Mouse (Mus musculus): ENCODE results near the gene Sema4d. TPM values are rescaled to one million over a fixed set of nuclear protein-coding genes. Genes with fewer than 3 reads are reported as not detected.
"Not testable (repeated sequence)": the region's sequence is repeated elsewhere in the genome, so short reads cannot be mapped to it uniquely, and the experiment has no call there.

Gene Sema4d
- total RNA-seq, 4 experiments from 2014 or later: 8.9 to 23.2 (median 16.2) TPM

DNA sequence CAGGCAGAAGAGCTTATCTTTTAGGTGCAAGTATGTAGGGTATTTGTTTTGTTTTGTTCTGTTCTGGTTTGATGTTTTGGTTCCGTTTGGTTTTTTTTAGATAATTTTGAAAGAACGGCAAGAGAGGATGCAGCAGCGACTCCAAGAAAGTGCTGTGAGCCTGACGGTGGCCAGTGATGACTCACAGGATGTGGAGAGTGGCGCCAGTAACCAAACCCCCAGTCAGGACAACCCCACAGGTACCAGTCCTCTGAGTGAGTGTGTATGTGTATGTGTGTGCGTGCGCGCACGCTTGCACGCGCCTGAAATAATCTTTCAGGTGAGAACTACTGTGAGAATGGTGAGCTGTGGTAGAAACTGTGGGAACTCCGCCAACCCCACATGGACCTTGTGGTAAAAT lies 116.5 kb downstream of the Sema4d start:
- no peak for DNase-seq

DNA sequence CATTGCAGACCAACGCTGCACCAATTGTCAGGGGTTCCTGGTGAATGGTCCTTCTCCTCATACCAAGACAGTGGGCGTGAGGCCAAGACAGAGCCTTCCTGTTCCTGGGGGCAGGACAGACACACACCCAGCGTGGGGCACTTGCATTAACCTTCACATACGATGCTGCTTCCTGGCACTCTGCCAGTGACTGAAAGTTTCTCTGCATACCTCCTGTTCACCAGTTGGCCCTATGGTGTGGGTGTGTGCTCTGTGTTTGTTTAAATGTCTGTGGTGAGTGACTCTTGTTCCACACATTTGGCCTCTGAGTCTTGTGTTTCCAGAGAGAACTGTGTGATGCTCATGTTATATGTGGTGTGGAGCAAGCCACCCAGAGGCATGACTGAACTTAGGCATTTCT lies 116.9 kb downstream of the Sema4d start:
- no peak for DNase-seq

DNA sequence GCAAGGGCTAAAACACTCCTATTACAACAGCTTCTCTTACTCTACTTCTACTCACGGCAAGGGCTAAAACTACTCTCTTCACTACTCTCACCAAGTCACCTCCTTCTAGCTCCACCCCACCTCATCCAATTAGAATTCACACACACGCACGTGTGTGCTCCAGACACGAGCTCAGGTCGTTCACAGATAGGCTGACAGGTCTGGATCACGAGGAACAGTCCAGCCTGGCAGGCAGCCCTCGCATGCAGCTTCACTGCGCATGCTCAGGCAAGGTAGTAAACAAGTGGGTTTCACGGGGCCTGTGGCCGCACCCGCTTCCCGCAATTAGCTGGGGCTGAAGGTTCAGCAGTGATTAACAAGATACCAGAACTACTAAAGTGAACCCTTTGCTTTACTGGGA lies 125.4 kb downstream of the Sema4d start:
- DNase-seq: not testable (repeated sequence)

DNA sequence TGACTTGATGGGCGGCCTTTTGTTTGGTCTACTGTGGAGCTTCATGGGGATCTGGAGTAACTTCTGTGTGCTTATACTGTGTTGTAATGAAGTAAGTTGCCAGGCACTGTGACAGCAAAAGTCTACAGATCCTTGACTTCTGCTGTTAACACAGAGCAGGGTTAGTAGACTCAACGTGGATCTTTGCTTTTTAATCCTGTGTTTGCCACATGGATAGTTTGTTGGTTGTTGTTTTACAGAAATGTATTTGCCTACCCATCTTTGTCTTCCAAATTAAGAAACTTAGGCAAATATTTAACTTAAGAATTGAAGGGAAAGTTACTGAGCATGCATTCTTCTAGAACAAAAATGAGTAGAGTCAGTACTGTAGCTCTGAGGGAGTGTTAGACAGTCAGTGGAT lies 130.0 kb downstream of the Sema4d start:
- no peak for DNase-seq

DNA sequence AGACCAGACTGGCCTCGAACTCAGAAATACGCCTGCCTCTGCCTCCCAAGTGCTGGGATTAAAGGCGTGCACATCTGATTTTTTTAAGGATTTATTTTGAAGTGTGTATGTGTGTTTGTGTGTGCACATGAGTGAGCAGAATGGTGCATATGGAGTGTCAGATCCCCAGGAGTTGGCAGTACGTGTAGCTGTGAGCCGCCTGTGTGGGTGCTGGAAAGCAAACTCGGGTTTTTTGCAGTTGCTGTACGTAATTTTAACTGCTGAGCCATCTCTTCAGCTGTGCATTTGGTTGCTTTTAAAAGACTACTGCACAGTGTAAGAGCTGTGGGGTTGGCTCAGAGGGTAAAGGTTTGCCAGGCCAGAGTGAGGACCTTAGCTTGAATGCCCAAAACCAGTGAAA lies 134.0 kb downstream of the Sema4d start:
- DNase-seq: no peak

DNA sequence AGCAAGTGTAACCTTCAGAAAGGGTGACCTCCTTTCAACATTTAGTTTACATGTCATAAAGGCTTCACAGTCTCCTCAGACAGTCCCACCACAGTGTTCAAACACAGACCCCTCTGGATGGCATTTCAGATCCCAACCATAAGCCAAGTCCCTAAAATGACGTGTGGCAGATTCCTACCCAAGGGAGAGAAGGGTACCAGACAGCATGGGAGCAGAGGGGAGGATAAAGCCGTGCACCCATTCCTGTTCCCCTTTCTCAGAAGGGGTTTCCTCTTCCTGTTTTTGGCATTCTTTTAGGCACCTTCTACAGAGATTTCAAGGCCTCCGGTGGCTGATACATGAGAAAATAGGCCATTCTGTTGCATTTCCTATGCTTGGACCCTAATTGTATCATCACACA lies 135.5 kb downstream of the Sema4d start:
- DNase-seq: no peak

DNA sequence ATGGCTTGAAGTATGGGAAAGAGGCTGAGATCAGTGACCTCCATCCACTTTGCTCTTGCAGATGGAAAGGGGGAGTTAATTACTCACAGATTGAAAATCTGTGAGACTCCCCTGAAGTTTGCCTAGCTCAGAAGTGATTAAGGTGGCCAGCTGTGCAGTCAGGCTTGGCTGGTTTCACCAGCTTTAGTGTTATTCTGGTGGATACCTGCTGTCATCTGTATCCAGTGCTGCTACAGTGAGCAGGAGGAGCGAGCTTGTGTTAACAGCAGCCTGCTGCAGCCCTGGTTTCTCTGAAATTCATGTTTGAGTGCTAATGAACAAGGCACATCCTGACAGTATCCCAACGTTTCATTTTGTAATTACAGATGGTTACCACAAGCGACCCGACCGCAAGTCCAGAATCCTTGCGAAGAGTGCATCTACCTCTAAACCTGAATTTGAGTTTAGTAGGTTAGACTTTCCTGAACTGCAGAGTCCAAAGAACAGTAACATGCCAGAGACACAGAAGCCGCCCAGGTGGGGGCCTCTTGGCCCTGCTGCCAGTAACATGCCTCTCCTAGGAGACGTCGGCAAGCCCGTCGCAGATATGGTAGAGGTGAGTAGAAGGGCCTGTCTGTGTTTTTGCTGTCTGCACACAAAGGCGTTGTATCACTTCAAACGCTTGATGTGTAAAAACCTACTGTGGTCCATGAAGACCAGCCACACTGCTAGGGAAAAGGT lies 136.9 kb downstream of the Sema4d start:
- no peak for DNase-seq

DNA sequence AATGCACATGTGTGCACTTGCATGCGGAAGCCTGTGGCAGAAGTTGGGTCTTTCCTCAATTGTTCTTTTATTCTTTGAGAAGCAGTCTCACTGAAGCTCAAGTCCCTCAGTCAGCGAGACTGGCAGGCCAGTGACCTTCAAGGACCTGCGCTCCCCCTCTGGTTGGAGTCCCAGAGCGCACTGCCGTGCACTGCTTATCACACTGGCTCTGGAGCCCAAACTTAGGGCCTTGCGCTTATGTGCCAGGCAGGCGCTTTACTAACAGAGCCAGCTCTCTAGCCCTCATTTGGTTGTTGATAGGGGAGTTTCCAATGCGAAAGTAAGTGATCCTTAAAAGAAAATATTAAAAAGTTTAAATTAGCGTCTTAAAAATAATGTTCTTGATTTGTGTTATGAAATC lies 139.6 kb downstream of the Sema4d start:
- no peak for DNase-seq

DNA sequence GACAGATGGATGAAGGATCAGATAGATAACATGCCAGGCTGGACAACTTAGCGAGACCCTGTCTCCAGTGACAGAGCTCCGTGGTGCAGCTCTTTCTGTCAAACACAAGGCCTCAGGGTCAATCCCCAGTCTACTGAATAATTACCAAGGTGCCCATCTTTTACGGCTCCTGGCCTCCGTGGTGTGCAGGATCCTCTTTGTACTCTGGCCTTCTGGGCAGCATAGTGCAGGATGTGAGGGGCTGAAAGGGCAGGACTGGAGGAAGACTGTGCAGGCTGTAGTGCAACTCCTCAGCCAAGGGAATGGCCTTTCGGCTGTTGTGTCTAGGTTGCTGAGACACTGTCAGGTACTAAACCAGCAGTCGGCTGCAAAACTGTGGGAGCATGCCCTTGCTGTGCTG lies 140.4 kb downstream of the Sema4d start:
- no peak for DNase-seq

DNA sequence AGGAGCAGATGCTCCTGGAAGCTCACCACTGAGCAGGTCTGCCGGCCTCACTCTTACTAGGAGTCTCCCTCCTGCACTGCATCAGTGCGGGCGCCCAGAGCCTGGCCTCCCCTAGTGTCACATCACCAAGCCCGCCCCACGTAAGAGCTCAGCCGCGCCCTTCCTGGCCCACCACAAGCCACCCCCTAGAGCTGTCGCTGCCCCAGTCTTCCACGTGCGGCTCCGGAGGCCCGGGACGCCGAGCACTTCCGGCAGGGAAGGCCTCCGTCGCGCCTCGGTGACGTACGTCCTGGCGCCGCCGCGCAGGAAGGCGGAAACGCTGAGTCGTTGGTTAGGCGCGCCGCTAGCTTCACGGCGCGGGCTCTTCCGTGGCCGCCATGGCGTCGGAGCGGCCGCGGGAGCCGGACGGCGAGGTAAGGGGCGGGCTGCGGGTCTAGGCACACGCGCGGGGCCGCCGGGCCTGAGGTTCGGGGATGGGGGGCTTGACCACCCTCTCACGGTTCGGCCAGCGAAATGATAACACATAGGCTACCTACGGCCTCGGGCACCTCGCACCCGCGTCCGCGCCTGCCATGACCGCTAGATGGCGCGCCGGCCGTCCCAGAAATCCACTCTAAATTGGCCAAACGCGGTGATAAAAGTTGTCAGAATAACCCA lies 142.0 kb downstream of the Sema4d start, which contains the start of gene Secisbp2:
Secisbp2 (plus strand) TSS at position 290 of the 657 bp plus-strand sequence.
- peak; percentile 91 for DNase-seq

DNA sequence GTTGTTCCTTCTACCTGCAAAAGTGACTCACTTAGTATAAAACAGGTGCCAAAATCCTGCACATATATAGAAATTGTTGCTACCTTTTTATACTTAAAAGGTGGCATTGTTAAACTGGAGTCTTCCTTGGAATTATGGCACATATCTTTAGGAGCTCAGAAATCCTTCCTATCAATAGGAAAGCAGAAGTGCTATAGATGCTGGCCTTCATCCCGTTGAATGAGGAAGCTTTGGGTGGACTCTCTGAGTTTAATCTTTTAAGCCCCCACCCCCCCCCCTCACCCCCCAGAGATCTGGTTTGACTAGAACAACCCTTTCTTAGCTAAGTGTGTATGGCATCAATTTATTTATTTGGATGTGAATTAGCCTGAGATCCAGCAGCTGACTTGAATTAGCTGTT lies 143.8 kb downstream of the Sema4d start:
- DNase-seq: no peak

DNA sequence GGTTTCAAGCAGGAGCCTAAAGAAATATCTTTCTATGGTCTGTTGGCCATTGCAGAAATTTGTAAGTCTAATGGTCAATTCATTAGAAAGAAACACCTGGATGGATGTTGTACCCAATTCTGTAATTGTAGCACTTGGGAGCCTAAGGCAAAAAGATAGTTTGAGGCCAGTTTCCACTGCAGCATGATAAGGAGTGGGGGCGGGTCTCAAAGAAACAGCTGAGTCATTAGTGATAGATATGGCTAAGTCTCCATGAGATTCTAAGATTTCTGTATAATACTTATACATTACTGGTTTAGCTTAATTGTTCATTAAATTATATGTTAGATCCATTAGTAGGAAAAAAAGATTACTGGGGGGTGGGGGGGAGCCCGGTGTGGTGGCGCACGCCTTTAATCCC lies 145.3 kb downstream of the Sema4d start:
- DNase-seq: no peak

DNA sequence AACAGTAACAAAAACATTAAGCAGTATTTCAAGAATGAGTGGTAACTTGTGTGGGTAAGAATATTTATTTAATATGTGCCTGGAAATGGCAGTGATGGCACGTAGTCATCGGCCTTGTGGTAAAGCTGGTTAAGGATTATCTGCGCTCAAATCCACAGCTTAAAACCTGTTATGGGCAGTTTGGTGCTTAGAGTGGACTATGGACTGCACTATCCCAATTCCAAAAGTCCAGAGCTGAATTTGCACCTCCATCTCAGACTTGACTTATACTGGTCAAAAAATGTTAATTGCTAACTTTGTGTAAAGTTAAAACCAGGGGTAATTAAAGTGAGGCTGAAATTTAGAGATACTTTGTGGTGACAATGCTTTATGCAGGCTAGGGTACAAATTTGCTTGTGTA lies 145.8 kb downstream of the Sema4d start:
- DNase-seq: no peak

DNA sequence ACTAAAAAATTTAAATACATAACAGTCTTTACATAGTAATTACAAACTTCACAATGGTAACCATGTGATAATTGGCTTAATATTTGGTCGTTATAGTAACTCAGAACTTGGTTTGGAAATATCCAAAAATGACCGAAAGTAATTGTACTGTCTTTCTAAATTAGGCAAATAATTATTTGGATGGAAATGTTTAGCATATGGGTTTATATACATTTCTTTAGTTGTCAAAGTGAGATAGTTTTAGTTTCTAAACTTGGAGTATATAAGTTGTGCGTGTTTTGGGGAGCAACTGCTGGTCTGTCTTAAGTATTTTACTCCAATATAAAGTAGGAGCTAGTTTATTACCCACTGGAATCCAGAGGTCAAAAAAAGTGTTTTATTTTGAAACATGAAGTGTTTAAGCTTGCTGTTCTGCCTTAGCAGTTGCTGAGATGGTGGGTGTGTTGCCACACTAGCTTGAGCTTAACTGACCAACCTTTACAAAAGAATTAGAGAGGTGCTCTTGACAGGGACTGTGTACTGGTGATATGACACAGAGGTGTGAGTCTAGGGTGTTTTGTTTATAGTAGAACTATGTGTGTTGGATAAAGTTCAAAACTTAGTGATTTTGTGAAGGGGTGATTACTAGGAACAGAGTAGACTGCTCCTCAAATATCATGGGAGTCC lies 147.1 kb downstream of the Sema4d start:
- no peak for DNase-seq

DNA sequence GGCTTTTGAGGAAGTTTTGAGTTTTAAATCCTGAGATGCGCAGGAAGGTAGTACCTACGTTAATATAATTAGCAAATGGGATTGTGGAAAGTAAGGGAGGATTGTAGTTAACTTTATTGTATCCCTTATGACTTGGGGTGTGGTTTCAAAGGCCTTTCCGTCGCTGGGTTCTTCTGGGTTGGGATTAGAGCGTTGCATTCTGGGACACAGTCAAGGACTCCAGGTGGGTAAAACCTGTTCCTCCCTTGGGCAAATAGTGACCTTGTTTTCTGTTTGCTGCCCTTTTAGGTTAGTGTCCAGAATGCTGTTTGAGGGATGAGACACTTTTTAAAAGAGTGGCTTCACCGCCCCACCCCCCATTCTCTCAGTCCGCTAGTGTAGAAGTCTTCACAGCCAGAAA lies 147.7 kb downstream of the Sema4d start:
- DNase-seq: no peak

DNA sequence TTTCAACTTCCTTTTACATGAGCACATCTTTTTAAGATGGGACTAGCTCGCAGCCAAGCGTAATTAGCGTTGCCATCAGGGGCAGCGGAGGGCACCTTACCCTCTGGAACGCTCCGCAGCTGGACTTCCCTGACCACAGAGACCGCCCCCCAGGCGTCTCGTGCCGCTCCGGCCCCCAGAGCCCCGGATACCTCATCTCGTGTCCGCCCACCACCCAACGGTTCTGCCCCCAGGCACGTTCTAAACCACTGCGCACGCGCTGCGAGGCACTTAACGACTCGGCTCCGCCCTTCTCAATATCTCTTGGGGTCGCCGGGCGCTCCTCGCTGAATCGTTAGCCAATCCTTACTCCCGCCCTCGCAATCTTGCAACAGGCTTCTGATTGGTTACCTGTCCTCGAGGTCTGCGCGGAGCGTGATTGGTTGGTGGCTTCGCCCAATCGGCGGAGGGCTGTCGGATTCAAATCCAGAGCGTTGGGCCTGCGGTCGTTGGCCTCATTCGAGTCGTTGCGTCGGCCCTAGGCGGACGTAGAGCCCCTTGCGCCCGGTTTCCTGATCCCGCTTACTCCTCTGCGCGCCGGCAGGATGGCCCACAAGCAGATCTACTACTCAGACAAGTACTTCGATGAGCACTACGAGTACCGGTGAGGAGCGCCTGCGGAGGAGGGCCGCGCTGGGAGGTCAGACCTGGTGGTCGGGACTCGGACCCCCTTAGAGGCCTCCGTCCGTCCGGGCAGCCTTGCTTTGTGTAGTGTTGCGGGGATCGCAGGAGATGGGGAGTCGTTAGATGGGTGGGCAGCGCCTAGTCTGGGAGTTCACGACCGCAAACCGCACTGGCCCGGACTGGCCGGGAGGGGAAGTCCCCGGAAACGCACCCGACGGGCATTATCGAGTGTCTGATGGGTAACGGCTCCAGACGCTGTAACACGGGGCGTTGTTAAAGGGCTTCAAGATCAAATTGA lies 148.4 kb downstream of the Sema4d start, which contains the start of gene Cks2:
Cks2 (plus strand) TSS at position 404 of the 961 bp plus-strand sequence.
- DNase-seq: peak; percentile 97

DNA sequence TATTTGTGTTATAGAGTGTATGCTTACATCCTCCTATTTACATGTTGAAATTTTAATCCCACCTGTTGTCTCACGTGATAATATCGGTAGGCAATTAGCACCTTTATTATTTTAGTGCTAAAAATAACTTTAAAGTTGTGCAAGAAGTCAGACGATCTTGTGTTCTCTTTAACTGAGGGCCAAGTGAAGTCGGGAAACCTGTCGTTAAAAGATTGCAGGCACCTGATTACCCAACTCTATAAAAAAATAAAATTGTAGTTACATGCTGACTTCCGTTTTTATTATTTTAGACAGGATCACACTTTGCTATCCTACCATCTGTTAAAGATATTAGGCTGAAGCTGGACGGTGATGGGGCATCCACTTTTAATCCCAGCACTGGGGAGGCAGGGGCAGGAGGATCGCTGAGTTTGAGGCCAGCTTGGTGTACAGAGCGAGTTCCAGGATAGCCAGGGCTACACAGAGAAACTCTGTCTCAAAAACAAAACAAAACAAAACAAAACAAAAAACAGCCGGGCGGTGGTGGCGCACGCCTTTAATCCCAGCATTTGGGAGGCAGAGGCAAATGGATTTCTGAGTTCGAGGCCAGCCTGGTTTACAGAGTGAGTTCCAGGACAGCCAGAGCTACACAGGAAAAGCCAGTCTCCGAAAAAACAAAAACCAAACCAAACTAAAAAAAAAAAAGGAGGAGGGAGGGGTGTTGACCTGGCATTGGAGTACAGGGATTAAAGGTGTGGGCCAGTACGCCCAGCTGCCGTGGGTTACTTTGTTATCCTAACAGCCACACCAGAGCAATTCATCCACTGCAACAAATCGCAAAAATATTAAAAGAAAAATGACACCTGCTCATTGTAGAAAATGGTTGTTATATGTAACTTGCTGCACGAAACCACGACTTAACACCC lies 149.4 kb downstream of the Sema4d start:
- DNase-seq: no peak

DNA sequence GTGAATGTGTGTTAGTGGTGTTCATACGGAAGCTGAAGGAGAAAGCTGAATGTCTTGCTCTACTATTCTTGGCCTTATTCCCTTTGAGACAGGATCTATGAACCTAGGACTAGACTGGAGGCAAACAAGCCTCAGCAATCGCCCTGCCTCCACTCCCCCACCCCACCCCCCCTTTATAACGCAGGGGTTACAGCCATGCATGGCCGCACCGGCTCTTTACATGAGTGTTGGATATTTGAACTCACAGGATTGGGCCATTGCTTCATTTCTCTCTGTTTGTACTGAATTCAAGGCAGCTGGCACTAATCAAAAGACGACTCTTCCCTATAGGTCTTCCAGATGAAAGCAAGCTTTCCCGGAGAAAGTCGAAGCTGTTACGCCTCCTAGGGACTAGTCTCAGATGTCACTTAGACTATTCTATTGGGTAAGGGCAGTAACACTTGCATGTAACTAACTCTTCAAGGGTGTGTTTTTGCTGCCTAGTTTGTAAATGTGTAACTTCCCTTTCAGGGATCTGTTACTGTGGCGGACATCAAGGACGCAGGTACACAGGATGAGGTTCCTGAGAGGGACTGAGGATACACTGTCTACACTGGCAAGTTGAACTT lies 151.3 kb downstream of the Sema4d start:
- DNase-seq: no peak

DNA sequence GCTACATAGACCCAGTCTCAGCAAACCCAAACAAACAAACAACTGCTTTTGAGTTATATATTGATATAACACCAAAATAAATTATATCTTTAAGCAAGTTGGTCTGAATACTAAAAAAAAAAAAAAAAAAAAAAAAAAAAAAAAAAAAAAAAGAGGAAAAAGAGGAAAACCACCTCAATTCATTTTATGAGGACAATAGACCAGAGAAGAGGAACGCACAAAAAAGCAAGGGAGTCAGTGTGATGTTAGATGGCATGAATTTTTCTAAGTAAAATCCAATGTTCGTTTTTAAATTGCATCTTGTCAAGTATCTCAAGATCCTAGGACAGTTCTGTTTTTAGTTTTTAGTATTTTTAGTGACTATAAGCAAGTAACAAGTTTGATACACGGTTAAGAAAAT lies 152.1 kb downstream of the Sema4d start:
- no peak for DNase-seq

DNA sequence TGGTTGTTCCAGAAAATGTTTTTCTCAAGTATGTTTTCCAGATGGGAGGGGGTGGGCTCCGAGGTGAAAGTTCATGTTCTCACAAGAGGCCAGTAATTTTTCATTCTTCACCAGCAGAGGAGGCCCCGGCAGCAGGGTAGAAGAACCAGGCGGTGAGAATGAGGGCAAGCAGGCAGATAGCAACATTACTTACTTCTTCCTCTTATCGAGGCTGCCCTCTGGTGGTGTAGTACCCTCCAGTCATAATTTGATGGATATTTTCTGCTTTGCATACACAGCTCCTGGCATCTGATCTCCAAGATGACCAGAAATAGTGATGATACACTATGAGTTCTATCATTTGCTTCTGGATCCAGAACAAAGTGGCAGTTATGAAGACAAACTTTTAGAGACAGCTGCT lies 154.6 kb downstream of the Sema4d start:
- DNase-seq: no peak

Measured in adrenal gland, adult 8-10 months (tissue).